Mouse (Mus musculus) NIH3T3 (cell line): ENCODE measurements around the gene Mindy1.

Experiments
- DNase-seq: peaks from one replicate; pipeline ENCODE4 v3.0.0-alpha.2; 2012; ENCODE audit warnings: low read depth

Gene Mindy1

GRCm38 (mm10) chr3:95267855-95268254 lies 13.3 kb upstream of the Mindy1 start:
- peak; percentile 72 for DNase-seq

DNA sequence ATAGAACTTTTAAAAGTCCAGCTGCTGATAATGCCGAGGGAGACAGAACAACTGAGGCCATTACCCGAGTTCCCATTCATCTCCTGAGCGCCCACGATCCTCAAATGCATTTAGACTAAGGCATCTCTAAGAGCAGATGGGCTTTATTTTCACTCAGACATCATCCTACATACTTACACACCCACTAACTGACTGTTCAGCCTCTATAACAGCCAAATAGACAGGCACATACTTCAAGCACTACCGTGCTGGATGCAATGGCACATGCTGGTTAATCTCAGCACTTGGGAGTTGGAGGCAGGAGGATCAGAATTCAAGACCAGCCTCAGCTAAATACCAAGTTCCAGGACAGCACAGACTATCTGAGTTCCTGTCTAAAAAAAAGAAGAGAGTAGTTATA lies 11.4 kb upstream of the Mindy1 start:
- no peak for DNase-seq

DNA sequence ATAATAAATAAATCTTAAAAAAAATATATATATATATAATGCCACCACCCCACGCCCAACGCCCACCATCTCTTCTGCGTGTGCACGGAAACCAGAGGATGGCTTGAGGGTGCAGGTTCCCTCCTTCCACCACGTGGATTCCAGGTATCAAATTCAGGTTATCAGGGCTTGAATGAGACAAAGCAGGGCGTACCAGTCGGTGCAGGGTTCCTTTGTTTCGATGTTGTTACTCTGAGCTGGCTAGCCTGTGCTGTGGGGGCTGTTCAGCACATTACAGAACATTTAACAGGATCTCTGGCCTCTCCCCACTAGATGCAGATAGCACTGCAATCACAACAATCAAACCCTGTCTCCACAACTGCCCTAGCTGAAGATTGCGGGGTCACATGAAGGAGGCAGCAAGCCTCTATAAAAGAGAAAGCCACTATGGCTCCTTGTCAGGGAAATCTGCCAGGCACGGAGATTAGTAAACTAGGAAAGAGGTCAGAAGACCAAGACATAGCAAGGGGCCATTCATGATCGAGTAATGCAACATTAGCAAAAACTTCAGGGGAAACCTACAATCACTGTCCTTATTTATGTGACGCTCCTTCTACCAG lies 10.3 kb upstream of the Mindy1 start:
- DNase-seq = no peak

- DNase-seq = no peak
These were observed 7.7 kb upstream of the Mindy1 start for GRCm38 (mm10) chr3:95273471-95273870.

GRCm38 (mm10) chr3:95274453-95274852 lies 6.7 kb upstream of the Mindy1 start:
- DNase-seq = no peak

- DNase-seq = no peak
These were observed 6.0 kb upstream of the Mindy1 start for GRCm38 (mm10) chr3:95275161-95275560.

DNA sequence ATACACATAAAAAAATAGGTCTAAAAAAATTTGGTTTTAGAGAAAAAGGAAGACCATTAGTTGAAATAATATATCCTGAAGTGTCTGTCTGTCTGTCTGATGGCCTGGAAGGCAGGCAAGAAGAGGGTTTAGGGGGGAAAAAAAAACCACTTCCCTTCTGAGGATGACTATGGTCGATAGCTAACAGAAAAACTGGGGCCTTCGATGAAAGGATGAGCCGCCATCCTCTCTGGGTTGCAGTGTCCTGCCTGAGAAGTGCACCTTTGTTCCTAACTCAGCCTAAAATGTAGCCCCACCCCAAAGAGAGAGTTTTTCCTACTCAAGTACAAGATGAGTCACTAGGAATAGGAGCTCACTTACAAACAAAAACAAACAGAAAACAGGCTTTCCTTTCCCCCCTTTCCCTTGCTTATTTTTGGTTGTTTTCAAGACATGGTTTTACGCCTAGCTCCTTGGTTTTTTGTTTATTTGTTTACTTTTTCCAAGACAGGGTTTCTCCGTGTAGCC lies 4.7 kb upstream of the Mindy1 start:
- DNase-seq = peak; percentile 47

DNA sequence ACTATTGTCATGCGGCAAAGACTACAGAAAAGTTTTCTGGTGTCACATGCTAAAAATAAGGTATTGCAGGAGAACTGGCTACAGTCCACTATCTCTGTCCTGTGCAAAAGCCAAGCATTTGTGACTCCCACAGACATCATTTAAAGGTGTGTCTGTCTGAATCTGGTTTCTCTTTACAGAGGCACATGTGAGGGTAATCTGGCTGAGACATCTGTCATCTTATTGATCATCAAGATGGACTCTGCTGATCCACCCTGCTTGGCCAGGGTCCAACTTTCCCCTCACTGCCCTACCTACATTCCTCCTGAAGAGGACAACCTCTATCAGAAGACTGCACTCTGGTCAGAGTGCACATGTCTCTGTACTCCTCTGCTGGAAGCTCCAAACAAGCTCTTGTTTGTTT lies 4.0 kb upstream of the Mindy1 start:
- DNase-seq = no peak

DNA sequence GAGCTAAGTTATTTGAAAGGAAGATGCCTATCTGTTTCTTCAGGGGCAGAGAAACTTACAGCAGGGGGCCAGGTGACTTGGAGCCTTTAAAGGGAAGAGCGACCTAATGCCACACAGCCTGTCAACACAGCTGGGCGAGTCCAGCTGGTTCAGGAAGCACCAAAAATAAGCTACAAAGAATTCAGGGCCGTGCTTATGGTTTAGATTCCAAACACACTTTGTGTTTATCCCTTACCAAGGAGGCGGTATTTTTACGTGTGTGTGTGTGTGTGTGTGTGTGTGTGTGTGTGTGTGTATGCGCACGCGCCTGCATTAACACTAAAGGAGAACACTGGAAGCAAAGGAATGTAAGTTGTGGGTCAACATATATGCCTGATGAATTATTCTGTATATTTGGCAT lies 398 bp upstream of the Mindy1 start:
- peak; percentile 71 for DNase-seq

GRCm38 (mm10) chr3:95282381-95282864 lies 1.3 kb downstream of the Mindy1 start:
- peak; percentile 75 for DNase-seq

GRCm38 (mm10) chr3:95282865-95283588 lies 1.9 kb downstream of the Mindy1 start:
- DNase-seq = peak; percentile 93

- DNase-seq = peak; percentile 49
These were observed 2.4 kb downstream of the Mindy1 start for GRCm38 (mm10) chr3:95283589-95283941.

- no peak for DNase-seq
These were observed 2.9 kb downstream of the Mindy1 start for GRCm38 (mm10) chr3:95284062-95284461.

- DNase-seq = no peak
These were observed 3.5 kb downstream of the Mindy1 start for GRCm38 (mm10) chr3:95284501-95285281.

- DNase-seq = no peak
These were observed 4.2 kb downstream of the Mindy1 start for GRCm38 (mm10) chr3:95285390-95285789.

DNA sequence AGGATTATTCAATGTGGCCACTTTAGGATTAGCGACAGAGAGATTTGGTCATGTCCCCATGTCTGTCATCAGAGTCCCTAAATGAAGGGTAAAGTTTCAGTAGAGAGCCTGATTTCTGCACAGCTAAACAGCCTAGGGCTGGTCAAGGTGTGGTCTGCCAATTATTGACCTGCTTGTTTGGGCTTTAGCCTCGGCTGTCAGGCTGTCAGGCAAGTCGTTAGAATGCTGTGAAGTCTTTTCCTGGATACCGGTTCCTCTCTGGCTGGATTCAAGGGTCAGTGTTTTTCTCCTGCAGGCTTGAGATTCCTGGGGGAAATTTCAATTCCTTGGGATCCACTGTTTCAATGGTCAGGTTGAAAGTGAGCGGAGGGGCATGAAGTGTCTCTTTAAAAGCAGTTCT lies 4.9 kb downstream of the Mindy1 start:
- no peak for DNase-seq

- DNase-seq = peak; percentile 36
These were observed 5.4 kb downstream of the Mindy1 start for GRCm38 (mm10) chr3:95286510-95286909.

DNA sequence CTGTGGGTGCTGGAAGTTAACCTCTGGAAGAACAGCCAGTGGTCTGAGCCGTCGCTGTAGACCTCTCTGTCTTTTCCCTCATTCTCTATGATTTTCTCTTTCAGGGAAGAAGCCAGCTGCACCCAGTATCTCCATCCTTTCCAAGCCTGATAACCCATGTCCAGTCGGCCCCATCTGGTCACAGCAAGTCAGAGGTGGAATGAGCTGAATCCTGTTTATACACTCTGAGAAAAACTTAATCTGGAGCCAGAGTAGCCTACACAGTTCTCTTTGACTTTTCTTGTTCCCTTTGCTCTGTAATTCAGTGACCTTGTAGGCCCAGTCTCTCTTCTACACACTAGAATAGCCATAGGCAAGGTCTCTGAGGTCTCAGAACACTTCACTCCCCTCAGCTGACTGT lies 6.4 kb downstream of the Mindy1 start:
- DNase-seq = no peak

DNA sequence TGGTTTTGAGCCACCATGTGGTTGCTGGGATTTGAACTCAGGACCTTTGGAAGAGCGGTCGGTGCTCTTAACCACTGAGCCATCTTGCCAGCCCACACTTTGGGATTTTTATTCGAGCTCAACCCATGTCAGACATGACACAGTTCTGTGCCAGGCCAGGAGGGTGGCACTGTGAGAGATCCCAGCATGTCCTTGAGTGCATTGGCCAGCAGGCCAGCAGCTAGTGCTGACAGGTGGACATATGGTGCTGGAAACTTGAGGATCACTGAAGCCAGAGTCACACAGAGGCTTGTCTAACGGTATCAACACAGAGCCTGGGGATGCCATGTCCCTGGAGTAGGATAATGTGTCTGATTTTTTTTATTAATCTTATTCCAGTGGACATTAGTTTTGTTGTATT lies 8.3 kb downstream of the Mindy1 start:
- no peak for DNase-seq

DNA sequence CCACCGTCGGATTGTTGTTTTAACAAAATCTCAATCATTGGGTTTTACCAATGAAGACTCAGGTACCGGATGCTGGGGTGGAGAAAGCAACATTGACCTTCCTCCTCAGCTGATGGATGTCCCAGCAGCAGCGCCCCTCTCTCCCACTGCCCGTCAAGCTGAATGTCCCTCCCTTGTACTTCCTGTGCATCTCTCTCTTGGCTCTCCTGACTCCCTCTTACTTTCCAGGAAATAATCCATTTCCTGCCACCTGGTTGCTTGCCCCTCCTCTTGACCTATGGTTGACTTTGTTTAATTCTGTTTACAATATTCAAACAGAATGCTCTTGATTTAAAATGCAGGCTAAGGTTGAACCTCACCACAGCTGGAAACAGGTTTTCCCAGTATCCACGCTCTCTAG lies 9.0 kb downstream of the Mindy1 start:
- no peak for DNase-seq

DNA sequence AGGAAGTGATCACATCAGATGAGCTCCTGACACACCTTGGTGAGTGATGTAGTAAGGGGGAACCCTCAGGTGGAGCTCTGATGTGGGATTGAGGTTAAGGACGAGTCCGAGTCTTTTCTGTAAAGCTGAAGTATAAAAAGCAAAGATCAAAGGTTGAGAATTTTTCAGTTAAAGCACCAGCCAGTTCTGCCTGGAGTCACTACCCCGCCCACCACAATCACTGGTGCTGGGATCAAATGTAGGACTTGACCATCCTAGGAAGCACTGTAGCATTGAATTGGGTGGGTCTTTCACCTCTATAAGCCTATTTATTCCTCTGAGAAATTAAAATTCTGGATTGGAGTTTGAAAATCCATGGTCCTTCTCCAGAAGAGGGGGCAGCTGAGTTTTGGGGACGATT lies 9.9 kb downstream of the Mindy1 start:
- no peak for DNase-seq

DNA sequence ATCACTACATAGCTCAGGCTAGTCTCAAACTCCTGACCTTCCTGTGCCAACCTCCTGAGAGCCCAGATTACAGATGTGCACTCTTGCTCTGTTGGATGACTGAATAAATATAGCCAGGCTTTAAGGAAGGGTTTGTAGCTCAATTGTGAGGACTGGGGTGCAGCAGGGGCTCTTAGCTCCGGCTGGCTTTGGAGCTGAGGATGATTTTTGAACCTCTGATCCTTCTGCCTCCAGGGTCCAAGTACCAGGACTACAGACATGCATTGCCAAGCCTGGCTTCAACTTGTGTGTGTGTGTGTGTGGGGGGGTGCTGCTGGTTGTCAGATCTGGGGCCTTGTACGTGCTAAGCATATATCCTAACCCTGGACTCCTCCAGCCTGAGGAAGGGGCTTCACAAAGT lies 11.8 kb downstream of the Mindy1 start:
- DNase-seq = no peak

DNA sequence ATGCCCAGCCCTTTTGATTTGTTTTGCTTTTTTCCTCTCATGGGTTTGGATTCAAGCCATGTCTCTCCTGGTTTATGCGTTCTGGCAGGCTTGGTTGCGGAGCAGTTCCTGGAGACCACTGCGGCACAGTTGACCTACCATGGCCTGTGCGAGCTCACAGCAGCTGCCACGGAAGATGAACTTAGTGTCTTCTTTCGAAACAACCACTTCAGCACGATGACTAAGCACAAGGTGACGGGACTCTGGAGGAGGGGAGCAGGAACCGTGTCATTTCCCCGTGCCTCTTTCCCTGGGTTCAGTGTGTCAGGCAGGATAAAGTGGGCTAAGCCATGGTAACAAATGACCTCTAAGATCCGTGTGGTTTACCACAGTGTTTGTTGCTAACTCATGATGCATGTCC lies 12.4 kb downstream of the Mindy1 start:
- peak; percentile 60 for DNase-seq
